Mouse (Mus musculus) liver, embryonic 13.5 days (tissue): ENCODE measurements around the gene Nat8l. TPM values are rescaled to one million over a fixed set of nuclear protein-coding genes. Genes with fewer than 3 reads are reported as not detected.

ENCODE experiments used
- ATAC-seq: fragments of 200-750 bp; cut with Nextera tagmentation; 2 replicates; pipeline ENCODE4 v1.8.0; 2017; ENCODE audit warnings: low read depth, mild to moderate bottlenecking, moderate number of reproducible peaks, moderate library complexity
- DNase-seq: peaks from one replicate; pipeline ENCODE4 v3.0.0; 2022
- H3K27ac ChIP-seq: fragments of 300-500 bp; sonication (generic); 2 replicates; pipeline ENCODE4 v1.5.1; 2015; ENCODE audit warnings: moderate library complexity, mild to moderate bottlenecking, inconsistent platforms
- H3K27me3 ChIP-seq: fragments of 300-500 bp; sonication (generic); 2 replicates; pipeline ENCODE4 v1.6.1; 2015; ENCODE audit warnings: mild to moderate bottlenecking, inconsistent platforms
- H3K36me3 ChIP-seq: fragments of 300-500 bp; sonication (generic); 2 replicates; pipeline ENCODE4 v1.6.1; 2015; ENCODE audit warnings: mild to moderate bottlenecking, inconsistent platforms
- H3K4me1 ChIP-seq: fragments of 300-500 bp; sonication (generic); replicated peaks from 2 replicates; pipeline ENCODE4 v1.6.1; 2015; ENCODE audit warnings: inconsistent platforms
- H3K4me2 ChIP-seq: fragments of 300-500 bp; sonication (generic); 2 replicates; pipeline ENCODE4 v1.6.1; 2015; ENCODE audit warnings: inconsistent platforms, mild to moderate bottlenecking, moderate library complexity
- H3K4me3 ChIP-seq: fragments of 300-500 bp; sonication (generic); replicated peaks from 2 replicates; pipeline ENCODE4 v1.5.1; 2015; ENCODE audit warnings: mild to moderate bottlenecking, inconsistent platforms
- H3K9ac ChIP-seq: fragments of 300-500 bp; sonication (generic); 2 replicates; pipeline ENCODE4 v1.6.1; 2015; ENCODE audit warnings: mild to moderate bottlenecking, inconsistent platforms
- H3K9me3 ChIP-seq: fragments of 300-500 bp; sonication (generic); replicated peaks from 2 replicates; pipeline ENCODE4 v1.6.1; 2016; ENCODE audit warnings: inconsistent platforms
- WGBS: fragments of 180-500 bp; shearing (Covaris S2); methylation state at CpG from one replicate; pipeline ENCODE4 v1.1.7; 2015; ENCODE audit not compliant: insufficient replicate concordance; 5-methylcytosine and 5-hydroxymethylcytosine counted together
- polyA plus RNA-seq: library from polyadenylated mRNA; unstranded; fragments of >200 nt; fragmentation: Nextera tagmentation; extraction: Ambion mirVana; gene quantifications from 2 replicates; pipeline ENCODE4 v1.2.1, GENCODE M21; 2015

Gene Nat8l
- polyA plus RNA-seq, 1 experiment from 2014 or later = 0.05 TPM

- H3K36me3 ChIP-seq = no peaks in the 10 kb centered on the region
- no peak overlapping the region for H3K4me3 ChIP-seq
- H3K4me2 ChIP-seq = no peak overlapping the region
- H3K9ac ChIP-seq = no peak overlapping the region
- H3K9me3 ChIP-seq = no peaks in the 10 kb centered on the region
- DNase-seq (no peak), ATAC-seq (no peak)
- H3K27me3 ChIP-seq = peaks cover 9% of the 10 kb centered on the region
- H3K4me1 ChIP-seq = no peaks in the 10 kb centered on the region
- WGBS = 58% methylated on average over 5 of the region's 5 CpGs
- no peak overlapping the region for H3K27ac ChIP-seq
Measured at GRCm38 (mm10) chr5:34004618-34005017, 8.8 kb downstream of the Nat8l start.

GRCm38 (mm10) chr5:34006832-34007231 is 11.0 kb downstream of the Nat8l start:
- Histone ChIP-seq H3K4me3 (no peak overlapping the region), H3K27me3 (no peaks in the 10 kb centered on the region), H3K9me3 (no peaks in the 10 kb centered on the region), H3K36me3 (no peaks in the 10 kb centered on the region), H3K4me2 (no peak overlapping the region), H3K4me1 (no peaks in the 10 kb centered on the region), H3K9ac (no peak overlapping the region), H3K27ac (no peak overlapping the region)
- ATAC-seq (no peak), DNase-seq (no peak)
- WGBS = 65% methylated on average over 4 of the region's 4 CpGs

- Histone ChIP-seq H3K4me3 (no peak overlapping the region), H3K9ac (no peak overlapping the region), H3K27ac (no peak overlapping the region), H3K9me3 (no peaks in the 10 kb centered on the region), H3K4me2 (no peak overlapping the region), H3K4me1 (no peaks in the 10 kb centered on the region), H3K27me3 (no peaks in the 10 kb centered on the region), H3K36me3 (no peaks in the 10 kb centered on the region)
- 59% methylated on average over 4 of the region's 4 CpGs for WGBS
- ATAC-seq (no peak), DNase-seq (no peak)
Measured at GRCm38 (mm10) chr5:34007392-34007941, 11.7 kb downstream of the Nat8l start.

DNA sequence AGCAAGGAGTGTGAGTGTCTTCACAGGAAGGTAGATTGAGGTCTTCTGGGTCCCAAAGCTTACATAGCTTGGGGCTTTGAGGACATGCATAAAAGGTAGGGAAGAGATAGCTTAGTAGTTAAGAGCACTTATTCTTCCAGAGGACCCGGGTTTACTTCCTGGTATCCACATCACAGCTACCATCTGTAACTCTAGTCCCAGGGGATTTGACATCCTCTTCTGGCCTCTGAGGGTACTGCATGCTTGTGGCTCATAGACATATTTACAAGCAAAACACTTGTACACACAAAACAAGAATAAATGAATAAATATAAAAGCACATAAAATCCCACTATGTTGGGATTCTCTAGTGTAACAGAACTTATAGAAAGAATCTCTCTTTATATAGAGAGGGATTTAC is 18.9 kb downstream of the Nat8l start:
- Histone ChIP-seq H3K36me3 (no peaks in the 10 kb centered on the region), H3K4me3 (no peak overlapping the region), H3K9me3 (no peaks in the 10 kb centered on the region), H3K4me1 (no peaks in the 10 kb centered on the region), H3K27ac (no peak overlapping the region), H3K4me2 (no peak overlapping the region), H3K9ac (no peak overlapping the region), H3K27me3 (0 out of 2 replicates have a peak, but pooled peaks cover 2% of the 10 kb centered on the region)
- ATAC-seq (no peak), DNase-seq (no peak)
- 28% methylated on average over 1 of the region's 1 CpGs for whole genome bisulfite sequencing

DNA sequence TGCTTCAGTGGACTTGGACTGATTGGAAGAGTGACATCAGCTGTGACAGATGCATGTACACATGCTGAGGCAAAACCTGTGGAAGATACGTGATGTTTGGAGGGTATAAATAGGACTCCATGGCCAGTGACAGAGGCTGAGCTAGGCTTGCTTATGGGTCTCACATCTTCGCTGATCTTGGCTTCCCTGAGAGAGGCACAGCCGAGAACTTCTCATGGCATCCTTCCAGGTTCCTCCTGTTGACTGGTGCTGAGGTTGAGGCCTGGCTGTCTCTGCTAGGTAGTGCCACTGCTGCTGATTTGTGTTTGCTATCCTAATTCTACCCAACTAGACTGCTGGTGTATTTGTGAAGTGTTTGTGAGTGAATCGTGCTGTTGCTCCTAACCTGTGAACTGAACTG is 23.2 kb downstream of the Nat8l start:
- H3K4me3 ChIP-seq = no peak overlapping the region
- no peaks in the 10 kb centered on the region for H3K36me3 ChIP-seq
- H3K27ac ChIP-seq = no peak overlapping the region
- ATAC-seq = no peak
- H3K4me2 ChIP-seq = no peak overlapping the region
- H3K9me3 ChIP-seq = no peaks in the 10 kb centered on the region
- H3K27me3 ChIP-seq = no peaks in the 10 kb centered on the region
- 51% methylated on average over 4 of the region's 4 CpGs for WGBS
- no peak for DNase-seq
- H3K4me1 ChIP-seq = no peaks in the 10 kb centered on the region
- H3K9ac ChIP-seq = no peak overlapping the region

GRCm38 (mm10) chr5:34030101-34030500 is 34.3 kb downstream of the Nat8l start:
- DNase-seq (no peak), ATAC-seq (no peak)
- H3K9ac ChIP-seq = no peak overlapping the region
- no peak overlapping the region for H3K4me2 ChIP-seq
- no peak overlapping the region for H3K27ac ChIP-seq
- no peaks in the 10 kb centered on the region for H3K9me3 ChIP-seq
- no peaks in the 10 kb centered on the region for H3K4me1 ChIP-seq
- H3K36me3 ChIP-seq = no peaks in the 10 kb centered on the region
- WGBS = 55% methylated on average over 4 of the region's 4 CpGs
- H3K4me3 ChIP-seq = no peak overlapping the region
- H3K27me3 ChIP-seq = no peaks in the 10 kb centered on the region

GRCm38 (mm10) chr5:34031022-34031421 is 35.2 kb downstream of the Nat8l start:
- ATAC-seq = no peak
- WGBS = 27% methylated on average over 6 of the region's 6 CpGs

DNA sequence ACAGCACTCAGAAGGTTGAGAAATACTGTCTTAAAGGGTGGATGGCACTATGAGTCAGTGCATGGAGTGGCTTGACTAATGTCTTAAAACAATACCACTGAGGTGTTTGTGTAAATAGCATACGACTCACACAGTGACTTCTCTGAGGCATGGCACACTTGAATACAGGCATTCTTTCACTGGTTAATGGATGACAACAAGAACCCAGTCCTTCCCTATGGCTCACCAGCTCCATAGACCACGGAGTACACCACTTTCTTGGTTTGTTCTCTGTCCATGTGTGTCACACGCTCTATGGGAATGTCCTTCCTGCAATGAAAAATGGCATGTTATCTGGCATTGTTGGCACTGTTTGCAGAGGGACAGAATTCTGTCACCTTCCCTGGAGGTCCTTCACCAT is 36.7 kb downstream of the Nat8l start:
- Histone ChIP-seq H3K4me1 (no peaks in the 10 kb centered on the region), H3K4me3 (no peak overlapping the region), H3K36me3 (no peaks in the 10 kb centered on the region), H3K9me3 (no peaks in the 10 kb centered on the region), H3K27ac (no peak overlapping the region), H3K4me2 (no peak overlapping the region), H3K27me3 (no peaks in the 10 kb centered on the region), H3K9ac (no peak overlapping the region)
- no peak for DNase-seq
- no peak for ATAC-seq
- 49% methylated on average over 3 of the region's 3 CpGs for WGBS

More at GRCm38 (mm10) chr5:34031022-34031421, 35.2 kb downstream of the Nat8l start:
- H3K9ac ChIP-seq = no peak overlapping the region
- H3K9me3 ChIP-seq = no peaks in the 10 kb centered on the region
- no peaks in the 10 kb centered on the region for H3K36me3 ChIP-seq
- no peaks in the 10 kb centered on the region for H3K27me3 ChIP-seq
- no peak overlapping the region for H3K27ac ChIP-seq
- H3K4me1 ChIP-seq = no peaks in the 10 kb centered on the region
- H3K4me3 ChIP-seq = no peak overlapping the region
- H3K4me2 ChIP-seq = no peak overlapping the region
- no peak for DNase-seq

Other genes with a start within 250 kb of the Nat8l start
- 23.5 and 24.7 TPM in 2 replicates for gene Letm1, start 213.2 kb upstream of the Nat8l start, polyA plus RNA-seq
- 23.6 and 27.3 TPM in 2 replicates for gene Nsd2, start 175.3 kb upstream of the Nat8l start, polyA plus RNA-seq
- gene Nelfa, start 59.6 kb upstream of the Nat8l start, polyA plus RNA-seq = 30.9 and 35.5 TPM in 2 replicates
- gene Gm1673, start 12.6 kb upstream of the Nat8l start, polyA plus RNA-seq = 5.0 and 7.0 TPM in 2 replicates
- gene Poln, start 173.5 kb downstream of the Nat8l start, polyA plus RNA-seq = 0.64 and 0.97 TPM in 2 replicates
- 31.0 and 42.5 TPM in 2 replicates for gene Haus3, start 173.5 kb downstream of the Nat8l start, polyA plus RNA-seq
- 3.2 and 3.8 TPM in 2 replicates for gene Mxd4, start 191.7 kb downstream of the Nat8l start, polyA plus RNA-seq